23 mouse cellular contexts compared by ENCODE assay signal in the genomic region with DNA sequence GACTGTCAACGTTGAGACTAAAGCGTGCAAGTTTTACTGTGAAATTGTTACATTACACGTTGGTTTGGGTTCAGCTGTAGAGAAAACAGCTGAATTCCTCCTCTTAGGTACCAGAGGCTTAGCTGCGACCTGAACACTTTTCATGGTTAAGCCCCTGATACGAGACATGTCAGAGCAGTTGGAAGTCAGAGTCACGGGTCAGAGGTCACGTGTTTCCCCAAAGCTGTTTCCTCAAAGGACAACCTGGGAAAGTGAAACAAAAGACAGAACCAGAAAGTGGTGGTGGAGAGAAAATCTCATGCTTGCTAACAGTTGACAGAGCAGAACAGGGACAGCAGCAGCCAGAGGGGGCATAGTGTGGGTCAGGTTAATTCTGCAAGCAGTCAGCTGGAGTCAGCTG. TPM values are rescaled to one million over a fixed set of nuclear protein-coding genes. Genes with fewer than 3 reads are reported as not detected.
DNase-seq lines count a peak whose midpoint lies in the region; ATAC-seq and TF ChIP-seq lines count a peak whose summit lies in the region.
"Had no signal": no experiment of that assay in that cellular context is flagged by ENCODE, and none has a peak within 500 bp of the region (broad histone marks: within the 10 kb centered on the region; RNA-seq: fewer than 3 reads in every experiment).

No protein-coding gene starts in this region.

- 0 out of 2 replicates have a peak overlapping the region, but pooled peaks have one; percentile 21 for H3K4me2 ChIP-seq in CH12.LX (ENCODE audit: insufficient read depth, low read depth, poor library complexity, severe bottlenecking)
- H3K4me2 ChIP-seq in forebrain, embryonic 11.5 days (ENCODE audit: low read depth, low read length, severe bottlenecking) = no peak overlapping the region
- H3K4me2 ChIP-seq: embryonic facial prominence, embryonic 12.5 days; forebrain, embryonic 13.5 days; hindbrain, embryonic 12.5 days had no signal

- no peak for TF ChIP-seq RAD21 in CH12.LX (IDR thresholded peaks at IDR 0.05; ENCODE audit: low read depth, low read length)

- H3K9me3 ChIP-seq in CH12.LX (replicated peaks; ENCODE audit: low read length) = no peaks in the 10 kb centered on the region
- H3K9me3 ChIP-seq in forebrain, embryonic 11.5 days (ENCODE audit: control insufficient read depth, low read length) = no peaks in the 10 kb centered on the region
- H3K9me3 ChIP-seq: embryonic facial prominence, embryonic 12.5 days; forebrain, embryonic 13.5 days; heart, embryonic 10.5 days; hindbrain, embryonic 12.5 days had no signal

- in situ Hi-C loops in CH12.LX (cut with MboI; ENCODE audit: low pct_ligation_motif_present, low pct_unique_long_range_greater_than_20kb, low sequenced_read_pairs) = no loop called here

- no peaks in the 10 kb centered on the region for H3K36me3 ChIP-seq in CH12.LX (replicated peaks in 1 of 2; ENCODE audit: control insufficient read depth in 1 of 2, insufficient read depth in 1 of 2, low read length in 1 of 2)
- H3K36me3 ChIP-seq in forebrain, embryonic 11.5 days (ENCODE audit: control insufficient read depth, insufficient read depth, low read length) = no peaks in the 10 kb centered on the region
- H3K36me3 ChIP-seq: embryonic facial prominence, embryonic 12.5 days; heart, embryonic 10.5 days; hindbrain, embryonic 12.5 days had no signal

- H3K27ac ChIP-seq in CH12.LX (ENCODE audit: insufficient read depth, low read depth) = no peak overlapping the region
- H3K27ac ChIP-seq in forebrain, embryonic 11.5 days (ENCODE audit: low read depth, low read length) = no peak overlapping the region
- H3K27ac ChIP-seq: embryonic facial prominence, embryonic 12.5 days; forebrain, embryonic 13.5 days; heart, embryonic 10.5 days; hindbrain, embryonic 12.5 days had no signal

- H3K4me1 ChIP-seq in CH12.LX (ENCODE audit: control insufficient read depth in 1 of 2, insufficient read depth in 2 of 2) = peaks cover 21 to 38% of the 10 kb centered on the region in 2 experiments
- 0 out of 2 replicates have a peak, but pooled peaks cover 2% of the 10 kb centered on the region for H3K4me1 ChIP-seq in forebrain, embryonic 11.5 days (replicated peaks; ENCODE audit: control insufficient read depth, insufficient read depth, low read length)

- H3K9ac ChIP-seq in CH12.LX (ENCODE audit: insufficient read depth, low read depth) = no peak overlapping the region
- H3K9ac ChIP-seq in forebrain, embryonic 11.5 days (ENCODE audit: low read length) = no peak overlapping the region
- H3K9ac ChIP-seq: embryonic facial prominence, embryonic 12.5 days; forebrain, embryonic 13.5 days; hindbrain, embryonic 12.5 days had no signal

- TF ChIP-seq EP300 in CH12.LX (IDR thresholded peaks at IDR 0.05; ENCODE audit: low read length) = no peak

- no peak overlapping the region for H3K4me3 ChIP-seq in CH12.LX (replicated peaks in 1 of 3; ENCODE audit: low read depth in 2 of 3, low read length in 2 of 3, poor library complexity in 1 of 3)
- H3K4me3 ChIP-seq in forebrain, embryonic 11.5 days (ENCODE audit: low read depth, low read length) = no peak overlapping the region
- H3K4me3 ChIP-seq: embryonic facial prominence, embryonic 12.5 days; forebrain, embryonic 13.5 days; heart, embryonic 10.5 days; hindbrain, embryonic 12.5 days had no signal

- no peak for TF ChIP-seq CTCF in CH12.LX (conservative IDR thresholded peaks at IDR 0.05 in 1 of 2, IDR thresholded peaks at IDR 0.05 in 1 of 2; ENCODE audit: low read depth in 2 of 2, low read length in 2 of 2)

- dilution Hi-C loops in CH12.LX (cut with MboI; ENCODE audit: extremely low pct_ligation_motif_present, extremely low pct_unique_long_range_greater_than_20kb, low sequenced_read_pairs) = no loop called here

- peaks cover 32% of the 10 kb centered on the region for H3K27me3 ChIP-seq in CH12.LX (replicated peaks)
- no peaks in the 10 kb centered on the region for H3K27me3 ChIP-seq in forebrain, embryonic 11.5 days (ENCODE audit: control insufficient read depth, insufficient read depth, low read length)
- H3K27me3 ChIP-seq: embryonic facial prominence, embryonic 12.5 days; forebrain, embryonic 13.5 days; hindbrain, embryonic 12.5 days; Patski had no signal

- DNase-seq in 416B (ENCODE audit: low read depth) (peak; percentile 19), CH12.LX (ENCODE audit: extremely low read depth) (peak; percentile 28)
- peak; percentile 12 for DNase-seq in forelimb bud, embryonic 11.5 days (ENCODE audit: low read depth, low spot score)
- DNase-seq in testis, postnatal 14 days (ENCODE audit: low spot score) = no peak
- DNase-seq in forebrain, embryonic 11.5 days (ENCODE audit: low spot score) = no peak
- DNase-seq: adrenal gland, adult 2 months; adrenal gland, postnatal 25 days; cerebellum, adult 2 months; cerebellum, postnatal 10 days; embryo, embryonic 11 days; gastrocnemius, postnatal 36 days; heart, adult 18-20 months; heart, postnatal 10 days; heart, postnatal 4 days had no signal

- no peak for TF ChIP-seq POLR2A in CH12.LX (IDR thresholded peaks at IDR 0.05; ENCODE audit: low read depth, low read length)

- no peaks in the 10 kb centered on the region for H3K79me2 ChIP-seq in CH12.LX (replicated peaks; ENCODE audit: control insufficient read depth, extremely low read depth, insufficient read depth, poor library complexity, severe bottlenecking)

- peak; percentile 10; the same call in 1 of the 2 replicates for ATAC-seq in megakaryocyte progenitor cell, adult 5-6 weeks (replicated peaks; ENCODE audit: poor library complexity)
- ATAC-seq in forebrain, embryonic 11.5 days (replicated peaks; ENCODE audit: low FRiP score) = no peak
- no peak for ATAC-seq in activated CD4-positive, CD25-positive, alpha-beta regulatory T cell, adult 4 months
- ATAC-seq: CD4-positive, CD25-positive, alpha-beta regulatory T cell, adult 4 months; forebrain, embryonic 13.5 days; hindbrain, embryonic 16.5 days; Patski had no signal

- WGBS in forebrain, embryonic 11.5 days = 70% methylated on average over 7 of the region's 7 CpGs

TF ChIP-seq in CH12.LX, 34 proteins besides CTCF, POLR2A, EP300 and RAD21:
- TF ChIP-seq MAX (IDR thresholded peaks at IDR 0.05; ENCODE audit: low read length) = peak; percentile 74
- TF ChIP-seq E2F4 (IDR thresholded peaks at IDR 0.05; ENCODE audit: insufficient replicate concordance, low read depth, low read length) = no peak
- TF ChIP-seq BHLHE40 (IDR thresholded peaks at IDR 0.05; ENCODE audit: low read depth, low read length) = peak; percentile 79
- 0 out of 2 replicates have a peak, but pooled peaks have one; percentile 15 for TF ChIP-seq ETS1 (conservative IDR thresholded peaks at IDR 0.05; ENCODE audit: low read depth, low read length)
- TF ChIP-seq JUN (IDR thresholded peaks at IDR 0.05; ENCODE audit: insufficient read depth, low read depth, low read length) = no peak
- peak; percentile 27; the same call in 1 of the 2 replicates for TF ChIP-seq USF1 (IDR thresholded peaks at IDR 0.05; ENCODE audit: low read depth, low read length)
- TF ChIP-seq USF2 (conservative IDR thresholded peaks at IDR 0.05; ENCODE audit: low read depth, low read length) = peak; percentile 43; the same call in 1 of the 2 replicates

RNA-seq across cellular contexts. Expression of gene Rhou, which starts 17.7 kb away (rescaled TPM):
- total RNA-seq in CH12.LX (2012; rRNA removed) = 0.08 TPM in 1 of 2 replicates, not detected in the other
- not detected in 2 replicates for total RNA-seq in CH12.LX (2014; rRNA removed)
- 0.16 TPM in 1 of 2 replicates, not detected in the other for polyA plus RNA-seq in CH12.LX (2012; ENCODE audit: insufficient read length, low read depth)
- 7.9 and 9.6 TPM in 2 replicates for total RNA-seq in megakaryocyte progenitor cell, adult 5-6 weeks (2015)
- total RNA-seq in megakaryocyte progenitor cell, adult 5-6 weeks (2017) = 4.9 and 5.3 TPM in 2 replicates
- 8.1 and 9.1 TPM in 2 replicates for polyA plus RNA-seq in forebrain, embryonic 11.5 days (2014; fragmentation: Nextera tagmentation; extraction: Ambion mirVana)
- not detected for polyA plus RNA-seq in activated CD4-positive, CD25-positive, alpha-beta regulatory T cell, adult 4 months (2017; shearing (Covaris generic))

Comparison
In these comparisons a context has a peak if more than half of its experiments do, and no peak if none do; other contexts are left out.
1. DNase-seq: peak in 416B (single experiment), CH12.LX (single experiment) and forelimb bud, embryonic 11.5 days (single experiment); none in testis, postnatal 14 days (single experiment) and forebrain, embryonic 11.5 days (single experiment).